Mouse (Mus musculus) bone marrow macrophage, adult 2 months (primary cell): ENCODE measurements at regions not wholly inside any gene's neighbourhood (a gene's known extent, or its start where the extent isn't known, plus 50 kb on each side); places are given as distances from the start of the nearest gene placed in this dataset.

Experiments used
- CTCF ChIP-seq: IDR thresholded peaks from 2 replicates; pipeline ENCODE4 v1.5.1; 2012; ENCODE audit warnings: low read depth, mild to moderate bottlenecking, low read length, moderate library complexity
- POLR2A ChIP-seq: IDR thresholded peaks from 2 replicates; pipeline ENCODE4 v1.6.1; 2012; ENCODE audit warnings: mild to moderate bottlenecking, low read depth, low read length, borderline replicate concordance

DNA sequence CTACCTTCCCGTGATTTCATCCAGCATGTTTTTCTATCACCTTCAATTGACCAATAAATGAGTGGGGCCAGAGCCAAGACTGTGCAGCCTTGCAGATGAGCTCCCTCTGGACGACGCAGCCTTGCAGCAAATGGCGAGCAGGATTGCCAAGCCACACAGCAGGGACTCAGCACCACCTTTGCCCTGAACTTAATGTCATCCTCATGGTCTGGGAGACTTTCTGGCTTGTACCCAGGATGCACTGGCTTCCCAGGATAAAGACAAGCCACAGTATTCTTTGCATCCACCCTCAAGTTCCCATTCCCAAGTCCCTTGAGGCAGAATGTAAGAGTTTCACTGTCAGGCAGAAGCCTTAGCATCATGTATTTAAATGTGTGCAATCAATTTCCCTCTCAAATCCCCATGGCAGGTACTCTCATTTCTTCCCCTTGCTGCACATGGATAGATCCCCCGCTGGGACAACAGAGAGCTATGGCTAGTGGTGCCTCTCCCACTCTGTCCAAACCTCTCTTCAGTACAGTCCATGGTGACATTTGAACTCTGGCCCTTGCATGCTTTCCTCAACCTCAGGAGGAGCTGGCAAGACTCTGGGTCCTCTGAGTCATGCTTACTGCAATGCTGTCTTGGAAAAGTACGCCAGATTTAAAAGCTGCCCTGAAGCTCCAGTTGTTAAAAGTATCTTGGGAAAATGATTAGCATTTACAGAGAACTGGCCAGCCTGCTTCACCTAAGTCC, 252.2 kb upstream of the Hnrnpa3 start:
- TF ChIP-seq POLR2A, result no peak
- TF ChIP-seq CTCF, result no peak
